Mouse (Mus musculus): ENCODE measurements at regions not wholly inside any gene's neighbourhood (a gene's known extent, or its start where the extent isn't known, plus 50 kb on each side); places are given as distances from the start of the nearest gene placed in this dataset.

GRCm38 (mm10) chr4:137216908-137217497 is 60.3 kb upstream of the Wnt4 start:
- DNase-seq (ENCODE audit: low spot score in 2 of 2): no peak
- intact Hi-C loops (cut with DNase I): no loop called here

- DNase-seq (ENCODE audit: low spot score in 2 of 2): no peak
- intact Hi-C loops (cut with DNase I): no loop called here
Observed at GRCm38 (mm10) chr4:137214573-137214972, 62.7 kb upstream of the Wnt4 start.

DNA sequence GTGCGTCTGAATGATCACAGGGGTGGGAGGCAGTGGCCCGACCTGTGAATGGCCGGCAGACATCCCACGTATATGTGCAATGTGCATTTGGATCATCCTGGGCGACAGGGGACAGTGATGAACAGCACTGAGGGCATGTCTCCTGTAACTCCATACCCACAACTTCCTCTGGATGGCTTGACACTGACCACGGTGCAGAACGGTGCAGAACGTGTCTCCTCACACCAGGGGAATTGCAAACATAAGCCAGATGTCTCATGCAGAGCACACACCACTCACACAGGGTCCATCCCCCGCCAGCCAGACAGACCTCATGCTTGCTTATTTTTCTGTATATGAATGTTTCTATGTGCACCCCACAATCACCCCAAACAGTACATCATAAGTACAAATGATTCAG is 64.4 kb upstream of the Wnt4 start:
- intact Hi-C loops (cut with DNase I): no loop called here
- no peak for DNase-seq (ENCODE audit: low spot score in 2 of 2)

DNA sequence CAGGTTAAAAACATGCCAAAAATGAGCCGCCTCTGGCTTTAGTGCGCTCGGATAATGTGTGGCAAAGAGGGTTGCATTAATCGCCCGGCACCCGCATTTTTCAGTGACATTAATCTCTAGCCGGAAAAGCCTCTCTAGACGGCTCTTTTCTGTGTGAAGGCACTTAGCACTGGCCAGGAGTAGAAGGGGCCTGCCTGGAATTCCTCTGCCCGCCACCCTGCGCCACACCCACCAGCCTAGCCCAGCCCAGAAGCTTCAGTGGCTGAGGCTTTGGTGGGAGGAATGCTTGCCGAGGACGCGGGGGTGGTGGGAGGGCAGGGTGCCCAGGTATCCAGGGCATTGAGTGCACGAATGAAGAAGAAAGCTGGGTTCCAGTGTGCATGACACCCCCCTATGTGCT is 65.2 kb upstream of the Wnt4 start:
- DNase-seq (ENCODE audit: low spot score in 2 of 2): no peak

GRCm38 (mm10) chr4:137211288-137211687 is 66.0 kb upstream of the Wnt4 start:
- intact Hi-C loops (cut with DNase I): no loop called here
- no peak for DNase-seq (ENCODE audit: low spot score in 2 of 2)

More for the DNA sequence above, 65.2 kb upstream of the Wnt4 start:
- intact Hi-C loops (cut with DNase I): no loop called here

DNA sequence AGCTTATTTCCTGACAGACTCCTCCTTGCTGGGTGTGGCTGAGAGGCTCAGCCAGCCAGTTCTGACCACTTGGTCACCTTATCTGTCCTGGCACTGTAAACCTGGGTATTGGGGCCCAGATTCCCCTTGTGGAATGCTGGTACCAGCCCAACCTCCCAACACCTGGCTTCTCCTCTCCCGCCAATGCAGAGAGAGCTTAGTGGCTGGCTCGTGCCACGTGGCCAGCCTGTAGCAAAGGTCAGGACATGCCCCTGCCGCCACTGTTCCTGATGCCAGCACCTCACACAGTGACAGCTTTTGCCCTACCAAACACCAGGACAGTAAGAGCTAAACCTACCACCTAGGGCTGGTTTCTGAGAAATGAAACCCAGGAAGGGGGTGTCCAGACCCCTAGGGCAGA is 66.8 kb upstream of the Wnt4 start:
- intact Hi-C loops (cut with DNase I): no loop called here
- no peak for DNase-seq (ENCODE audit: low spot score in 2 of 2)

DNA sequence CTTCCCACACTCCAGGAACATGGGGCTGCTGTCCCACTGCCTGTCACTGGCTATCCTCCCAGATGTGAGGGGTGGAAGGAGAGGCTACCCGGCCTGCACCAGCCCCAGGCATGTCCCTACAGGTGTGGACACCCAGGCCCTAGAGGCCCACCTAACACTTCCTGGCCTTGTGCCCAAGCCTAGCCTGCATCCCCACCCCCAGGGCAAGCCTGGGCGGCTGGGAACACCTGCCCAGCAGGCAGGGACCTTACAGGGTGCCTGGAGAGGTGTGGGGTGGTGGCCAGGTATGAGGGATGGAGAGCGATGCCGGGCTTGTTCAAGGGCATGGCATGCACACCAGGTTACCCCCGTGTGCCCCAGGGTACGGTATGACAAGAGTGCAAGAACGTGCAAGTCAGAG is 76.3 kb upstream of the Wnt4 start:
- DNase-seq (ENCODE audit: low spot score in 2 of 2): no peak
- intact Hi-C loops (cut with DNase I): no loop called here

DNA sequence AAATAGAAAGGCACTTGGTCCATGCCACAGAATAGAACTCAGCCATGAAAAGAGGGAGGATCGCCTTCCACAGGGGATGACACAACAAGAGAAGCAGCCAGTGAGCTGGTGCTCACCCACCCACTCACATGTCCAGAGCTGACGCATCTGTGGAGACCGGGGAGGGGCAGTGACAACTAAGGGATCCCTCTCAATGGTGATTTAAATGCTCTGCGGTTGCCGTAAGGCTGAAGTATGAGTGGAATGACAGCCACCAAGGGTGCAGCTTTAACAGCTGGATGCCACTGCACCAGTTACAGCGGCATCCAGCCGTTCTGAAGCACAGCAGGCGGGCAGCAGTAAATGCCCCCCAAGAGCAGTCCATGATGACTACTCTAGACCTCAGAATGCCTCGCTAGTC is 76.9 kb upstream of the Wnt4 start:
- intact Hi-C loops (cut with DNase I): no loop called here
- DNase-seq (ENCODE audit: low spot score in 2 of 2): peak; percentile 16 to 54

GRCm38 (mm10) chr4:137196491-137196974 is 80.8 kb upstream of the Wnt4 start:
- no peak for DNase-seq (ENCODE audit: low spot score in 2 of 2)
- intact Hi-C loops (cut with DNase I): no loop called here

DNA sequence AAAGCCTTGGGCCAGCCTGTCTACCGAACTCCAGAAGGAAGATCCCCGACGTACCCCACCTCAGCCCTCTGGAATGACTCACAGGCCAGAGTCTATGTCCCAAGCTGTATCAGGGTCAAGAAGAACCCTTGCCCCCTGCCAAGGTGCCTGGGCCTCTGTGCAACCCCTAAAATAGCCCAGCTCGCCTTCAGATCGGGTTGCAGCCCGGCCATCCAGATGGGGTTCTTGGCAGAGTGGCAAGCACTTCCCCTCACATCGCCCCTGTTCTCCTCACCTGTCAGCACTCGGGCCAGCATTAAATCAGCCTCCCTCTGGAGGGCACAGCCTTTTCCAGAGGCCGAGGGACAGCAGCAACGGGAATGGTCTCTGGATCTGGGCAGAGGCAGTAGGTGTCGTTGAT is 83.2 kb upstream of the Wnt4 start:
- DNase-seq (ENCODE audit: low spot score in 2 of 2): no peak
- intact Hi-C loops (cut with DNase I): no loop called here

- no peak for DNase-seq (ENCODE audit: low spot score in 2 of 2)
- intact Hi-C loops (cut with DNase I): no loop called here
Observed at GRCm38 (mm10) chr4:137190625-137191024, 86.7 kb upstream of the Wnt4 start.

GRCm38 (mm10) chr4:137189801-137190200 is 87.5 kb upstream of the Wnt4 start:
- DNase-seq (ENCODE audit: low spot score in 2 of 2): no peak
- intact Hi-C loops (cut with DNase I): no loop called here

GRCm38 (mm10) chr4:137189058-137189457 is 88.2 kb upstream of the Wnt4 start:
- intact Hi-C loops (cut with DNase I): no loop called here

GRCm38 (mm10) chr4:137187592-137187991 is 89.7 kb upstream of the Wnt4 start:
- intact Hi-C loops (cut with DNase I): no loop called here
- no peak for DNase-seq (ENCODE audit: low spot score in 2 of 2)

More at GRCm38 (mm10) chr4:137189058-137189457, 88.2 kb upstream of the Wnt4 start:
- no peak for DNase-seq (ENCODE audit: low spot score in 2 of 2)

DNA sequence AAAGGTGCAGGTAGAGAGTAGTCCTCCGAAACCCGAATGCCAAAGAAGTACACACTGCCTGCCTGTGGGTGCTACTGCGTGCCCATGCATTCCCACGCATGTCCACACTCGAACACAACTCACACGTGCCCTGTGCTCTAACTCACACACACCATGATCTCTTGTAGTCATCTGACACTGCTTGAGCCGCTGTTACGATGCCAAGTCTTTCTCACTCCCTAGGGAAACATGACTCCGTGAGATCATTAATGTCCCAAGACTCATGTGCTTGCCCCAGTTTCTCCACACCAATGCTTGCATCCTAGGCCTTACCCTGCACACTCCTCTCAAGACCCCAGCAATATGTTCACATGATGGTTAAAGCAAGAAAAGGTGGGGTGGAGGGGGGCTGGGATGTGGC is 90.2 kb upstream of the Wnt4 start:
- no peak for DNase-seq (ENCODE audit: low spot score in 2 of 2)
- intact Hi-C loops (cut with DNase I): no loop called here

DNA sequence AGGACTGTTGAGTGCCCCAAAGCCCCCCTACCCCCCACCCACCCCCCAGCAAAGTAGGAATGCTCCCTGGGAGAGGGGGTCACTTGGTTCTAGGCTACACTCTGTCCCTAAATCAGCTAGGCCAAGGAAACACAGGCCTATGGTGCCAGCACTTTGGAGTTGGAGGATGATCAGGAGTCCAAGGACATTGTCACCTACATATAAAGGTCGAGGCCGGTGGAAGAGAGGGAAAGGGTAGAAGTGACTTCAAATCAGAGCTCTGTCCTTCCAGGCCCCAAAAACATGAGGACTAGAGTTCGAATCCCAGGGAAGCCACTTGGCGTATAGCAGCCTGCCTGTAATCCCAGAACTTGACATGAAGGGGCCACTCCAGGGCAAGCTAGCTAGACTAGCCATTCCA is 92.3 kb upstream of the Wnt4 start:
- intact Hi-C loops (cut with DNase I): no loop called here

DNA sequence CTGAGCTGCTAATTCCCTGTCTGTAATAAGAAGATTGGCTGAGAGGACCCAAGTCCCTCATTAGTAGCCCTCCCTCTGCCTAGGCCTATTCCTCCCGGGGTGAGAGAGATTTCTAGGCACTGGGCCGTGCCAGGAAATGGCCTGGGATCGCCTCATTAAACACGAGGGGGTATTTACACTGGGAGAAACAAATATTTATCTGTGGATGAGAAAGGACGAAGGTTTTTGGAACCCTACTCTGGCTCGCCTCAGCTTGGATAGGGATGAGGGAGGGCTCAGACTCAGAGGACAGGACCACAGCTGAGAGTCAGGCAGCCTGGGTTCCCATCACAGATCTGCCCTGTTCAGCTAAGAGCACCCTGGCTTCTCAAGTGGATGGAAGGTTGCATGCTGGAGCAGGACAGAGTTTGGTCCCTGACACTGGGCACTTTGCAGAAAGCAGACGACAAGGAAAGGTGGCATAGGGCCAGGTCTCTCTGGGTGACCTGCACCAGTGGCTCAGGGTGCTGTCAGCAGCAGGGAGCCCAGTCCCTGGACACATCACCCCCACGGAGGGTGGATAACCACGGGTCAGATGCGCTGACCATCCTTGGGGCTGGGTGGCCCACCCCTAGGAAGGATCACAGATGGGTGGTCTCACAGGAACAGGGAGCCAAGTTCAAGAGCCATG is 94.0 kb upstream of the Wnt4 start:
- intact Hi-C loops (cut with DNase I): no loop called here
- DNase-seq (ENCODE audit: low spot score in 2 of 2): no peak

More for the DNA sequence above, 92.3 kb upstream of the Wnt4 start:
- no peak for DNase-seq (ENCODE audit: low spot score in 2 of 2)

DNA sequence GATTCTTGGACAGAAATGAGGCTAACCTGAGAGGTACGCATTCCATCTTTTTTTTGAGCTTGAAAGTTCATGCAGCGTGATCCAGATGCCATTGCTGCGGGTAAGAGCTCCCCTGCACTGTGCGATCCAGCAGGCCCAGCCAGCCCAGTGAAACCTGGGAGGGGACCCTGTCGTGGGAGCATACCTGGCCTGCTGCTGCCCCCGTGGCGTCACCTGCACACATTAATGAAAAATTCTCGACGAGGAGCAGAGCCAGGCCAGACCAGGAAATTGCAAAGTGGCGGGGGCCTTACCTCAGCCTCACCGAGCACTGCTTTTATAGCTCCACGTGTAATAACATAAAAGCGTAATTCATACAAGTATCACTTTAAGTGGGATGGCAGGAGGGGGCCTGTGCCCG is 94.7 kb upstream of the Wnt4 start:
- intact Hi-C loops (cut with DNase I): no loop called here
- DNase-seq (ENCODE audit: low spot score in 2 of 2): no peak

DNA sequence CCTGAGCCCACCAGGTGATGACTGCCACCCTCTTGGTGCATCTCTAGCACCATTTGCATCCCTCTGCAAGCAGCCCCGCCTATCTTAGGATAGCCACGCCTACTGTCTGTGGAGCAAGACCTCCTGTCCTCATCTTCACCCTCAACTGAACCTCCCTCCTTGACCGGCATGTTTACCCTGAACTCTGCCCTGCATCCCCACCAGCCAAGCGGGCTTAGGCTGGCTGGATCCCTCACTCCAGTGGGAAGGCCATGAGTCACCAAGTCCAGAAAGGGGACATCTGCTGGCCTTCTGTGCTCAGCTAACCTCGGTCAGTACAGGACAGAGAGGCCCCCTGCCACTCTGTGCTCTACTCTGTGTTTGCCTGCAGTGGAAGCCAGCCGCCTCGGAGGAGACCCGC is 96.0 kb upstream of the Wnt4 start:
- no peak for DNase-seq (ENCODE audit: low spot score in 2 of 2)
- intact Hi-C loops (cut with DNase I): no loop called here

DNA sequence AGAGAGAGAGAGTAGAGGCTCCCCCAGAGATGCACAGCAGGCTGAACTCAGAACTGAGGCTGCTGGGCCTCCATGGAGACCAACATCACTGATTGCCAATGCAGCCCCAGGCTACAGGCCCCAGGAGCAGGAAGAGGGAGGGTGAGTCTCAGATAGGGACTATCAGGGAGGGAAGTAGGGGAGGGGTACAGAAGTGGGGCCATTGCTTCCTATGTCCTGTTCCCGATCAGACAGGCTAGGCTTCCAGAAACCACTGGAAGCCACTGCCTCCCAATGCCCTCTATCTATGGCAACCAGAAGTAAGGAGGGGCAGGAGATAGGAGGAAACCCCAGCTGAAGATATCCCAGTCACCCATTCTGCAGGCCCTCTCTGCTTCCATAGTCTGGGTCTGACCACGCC is 97.2 kb upstream of the Wnt4 start:
- intact Hi-C loops (cut with DNase I): no loop called here
- no peak for DNase-seq (ENCODE audit: low spot score in 2 of 2)

DNA sequence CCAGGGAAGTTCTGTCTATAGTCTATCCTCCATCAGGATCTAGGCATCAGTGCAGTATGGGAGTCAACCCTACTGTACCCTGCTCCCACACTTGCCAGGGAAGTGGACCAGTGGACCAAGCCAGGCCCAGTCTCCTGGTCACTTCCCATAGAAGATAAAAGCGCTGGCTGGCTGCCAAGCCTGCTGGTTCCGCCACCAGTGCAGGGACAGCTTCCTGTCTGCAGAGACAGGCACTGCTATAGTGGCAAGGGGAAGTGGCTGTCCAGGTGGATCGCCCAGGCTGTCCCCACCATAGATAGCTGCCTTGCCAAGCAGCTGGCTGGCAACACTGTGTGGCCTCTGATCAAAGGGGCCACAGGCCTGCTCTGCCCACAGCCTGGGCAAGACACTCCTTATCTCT is 98.5 kb upstream of the Wnt4 start:
- peak; percentile 60 to 68 for DNase-seq (ENCODE audit: low spot score in 2 of 2)
- intact Hi-C loops (cut with DNase I): no loop called here

Data from left cerebral cortex, postnatal 14 days (tissue).